In genomic region chr12:111375559-111375958, GRCm38 (mm10) we compare ENCODE assay signal across 8 mouse cellular contexts. TPM values are rescaled to one million over a fixed set of nuclear protein-coding genes. Genes with fewer than 3 reads are reported as not detected.
A peak's percentile ranks its signal among the peaks of the same experiment; 100 is the strongest.
DNase-seq lines count a peak whose midpoint lies in the region; ATAC-seq and TF ChIP-seq lines count a peak whose summit lies in the region.

No protein-coding gene starts in this region.

- no peaks in the 10 kb centered on the region for H3K27me3 ChIP-seq in kidney, adult 2 months (replicated peaks; ENCODE audit: control insufficient read depth, insufficient read depth, low read length)
- no peaks in the 10 kb centered on the region for H3K27me3 ChIP-seq in embryonic facial prominence, embryonic 12.5 days
- H3K27me3 ChIP-seq in hindbrain, embryonic 16.5 days (replicated peaks; ENCODE audit: control insufficient read depth, insufficient read depth, low read length): no peaks in the 10 kb centered on the region
- H3K27me3 ChIP-seq in midbrain, embryonic 16.5 days (ENCODE audit: control insufficient read depth, insufficient read depth, low read depth, low read length): no peaks in the 10 kb centered on the region

- no peaks in the 10 kb centered on the region for H3K36me3 ChIP-seq in kidney, adult 2 months (ENCODE audit: control insufficient read depth, insufficient read depth, low read length)
- H3K36me3 ChIP-seq in embryonic facial prominence, embryonic 12.5 days: no peaks in the 10 kb centered on the region
- no peaks in the 10 kb centered on the region for H3K36me3 ChIP-seq in hindbrain, embryonic 16.5 days (ENCODE audit: control insufficient read depth, insufficient read depth, low read length)
- H3K36me3 ChIP-seq in midbrain, embryonic 16.5 days (ENCODE audit: control insufficient read depth, insufficient read depth, low read length): no peaks in the 10 kb centered on the region

- H3K4me1 ChIP-seq in kidney, adult 2 months (ENCODE audit: control insufficient read depth, insufficient read depth, low read length): peaks cover 25% of the 10 kb centered on the region
- H3K4me1 ChIP-seq in embryonic facial prominence, embryonic 12.5 days: peaks cover 22% of the 10 kb centered on the region
- H3K4me1 ChIP-seq in hindbrain, embryonic 16.5 days (ENCODE audit: control insufficient read depth, insufficient read depth, low read depth, low read length): peaks cover 22% of the 10 kb centered on the region
- H3K4me1 ChIP-seq in midbrain, embryonic 16.5 days (ENCODE audit: control insufficient read depth, insufficient read depth, low read length): peaks cover 36% of the 10 kb centered on the region

- no peak for ATAC-seq in embryonic facial prominence, embryonic 12.5 days (ENCODE audit: insufficient number of reproducible peaks, insufficient read depth, low FRiP score, low TSS enrichment)
- ATAC-seq in hindbrain, embryonic 16.5 days: no peak
- no peak for ATAC-seq in midbrain, embryonic 16.5 days

- H3K9me3 ChIP-seq in embryonic facial prominence, embryonic 12.5 days: no peaks in the 10 kb centered on the region
- no peaks in the 10 kb centered on the region for H3K9me3 ChIP-seq in hindbrain, embryonic 16.5 days (ENCODE audit: control insufficient read depth, low read length)
- H3K9me3 ChIP-seq in midbrain, embryonic 16.5 days (replicated peaks; ENCODE audit: control insufficient read depth, low read length, poor library complexity, severe bottlenecking): no peaks in the 10 kb centered on the region

- TF ChIP-seq POLR2A in kidney, adult 2 months (IDR thresholded peaks at IDR 0.05; ENCODE audit: low read depth, low read length): no peak

- DNase-seq in kidney, adult 2 months: no peak
- DNase-seq in kidney, postnatal 10 days: no peak
- no peak for DNase-seq in spleen, postnatal 36 days (ENCODE audit: low spot score in 2 of 2)
- no peak for DNase-seq in urinary bladder, adult 2 months (ENCODE audit: low spot score)
- DNase-seq in retina, postnatal 1 day: no peak

- 5% methylated on average over 12 of the region's 12 CpGs for WGBS in kidney, adult 2 months
- 62% methylated on average over 12 of the region's 12 CpGs for WGBS in embryonic facial prominence, embryonic 12.5 days
- WGBS in hindbrain, embryonic 16.5 days: 75% methylated on average over 12 of the region's 12 CpGs
- 71% methylated on average over 12 of the region's 12 CpGs for WGBS in midbrain, embryonic 16.5 days

- H3K27ac ChIP-seq in kidney, adult 2 months (ENCODE audit: insufficient read depth, low read depth, low read length): peak overlapping the region; percentile 78
- H3K27ac ChIP-seq in embryonic facial prominence, embryonic 12.5 days: no peak overlapping the region
- H3K27ac ChIP-seq in hindbrain, embryonic 16.5 days (ENCODE audit: low read depth, low read length): no peak overlapping the region
- H3K27ac ChIP-seq in midbrain, embryonic 16.5 days (ENCODE audit: low read length): no peak overlapping the region

- H3K4me3 ChIP-seq in kidney, adult 2 months (ENCODE audit: insufficient read depth, low read depth, low read length): peak overlapping the region; percentile 99
- peak overlapping the region; percentile 98 for H3K4me3 ChIP-seq in embryonic facial prominence, embryonic 12.5 days
- peak overlapping the region; percentile 100 for H3K4me3 ChIP-seq in hindbrain, embryonic 16.5 days (ENCODE audit: low read length)
- peak overlapping the region; percentile 99 for H3K4me3 ChIP-seq in midbrain, embryonic 16.5 days (ENCODE audit: low read depth, low read length)

- H3K9ac ChIP-seq in embryonic facial prominence, embryonic 12.5 days: peak overlapping the region; percentile 93
- H3K9ac ChIP-seq in hindbrain, embryonic 16.5 days (ENCODE audit: low read depth, low read length): peak overlapping the region; percentile 97
- H3K9ac ChIP-seq in midbrain, embryonic 16.5 days (ENCODE audit: low read depth, low read length): peak overlapping the region; percentile 97

- no peak for TF ChIP-seq CTCF in kidney, adult 2 months (conservative IDR thresholded peaks at IDR 0.05; ENCODE audit: insufficient read depth, insufficient read length, low read depth, low read length)

- H3K4me2 ChIP-seq in embryonic facial prominence, embryonic 12.5 days (replicated peaks): peak overlapping the region; percentile 94
- peak overlapping the region; percentile 85 for H3K4me2 ChIP-seq in hindbrain, embryonic 16.5 days (ENCODE audit: low read length)
- H3K4me2 ChIP-seq in midbrain, embryonic 16.5 days (ENCODE audit: low read length): peak overlapping the region; percentile 93

RNA-seq across cellular contexts. Expression of gene Cdc42bpb, which starts 2.0 kb away (rescaled TPM):
- 164 and 208 TPM in 2 replicates for polyA plus RNA-seq in kidney, adult 2 months (2012; rRNA removed)
- polyA plus RNA-seq in embryonic facial prominence, embryonic 12.5 days (2016; fragmentation: Nextera tagmentation; extraction: Ambion mirVana): 35.0 and 41.8 TPM in 2 replicates
- 35.3 and 40.4 TPM in 2 replicates for polyA plus RNA-seq in hindbrain, embryonic 16.5 days (2015; fragmentation: Nextera tagmentation; extraction: Ambion mirVana)
- polyA plus RNA-seq in midbrain, embryonic 16.5 days (2015; fragmentation: Nextera tagmentation; extraction: Ambion mirVana): 39.9 and 40.2 TPM in 2 replicates
- polyA plus RNA-seq in urinary bladder, adult 2 months (2012; rRNA removed): 143 and 148 TPM in 2 replicates

RNA-seq across cellular contexts. Expression of gene Lbhd2, which starts 31.1 kb away (rescaled TPM):
- polyA plus RNA-seq in kidney, adult 2 months (2012; rRNA removed): 0.13 and 0.15 TPM in 2 replicates
- 0.60 and 1.2 TPM in 2 replicates for polyA plus RNA-seq in embryonic facial prominence, embryonic 12.5 days (2016; fragmentation: Nextera tagmentation; extraction: Ambion mirVana)
- 2.5 and 3.3 TPM in 2 replicates for polyA plus RNA-seq in hindbrain, embryonic 16.5 days (2015; fragmentation: Nextera tagmentation; extraction: Ambion mirVana)
- 4.9 and 7.0 TPM in 2 replicates for polyA plus RNA-seq in midbrain, embryonic 16.5 days (2015; fragmentation: Nextera tagmentation; extraction: Ambion mirVana)
- polyA plus RNA-seq in urinary bladder, adult 2 months (2012; rRNA removed): 0.10 TPM in 1 of 2 replicates, not detected in the other

RNA-seq across cellular contexts. Expression of gene Exoc3l4, which starts 41.3 kb away (rescaled TPM):
- 42.9 and 50.5 TPM in 2 replicates for polyA plus RNA-seq in kidney, adult 2 months (2012; rRNA removed)
- 8.0 and 8.9 TPM in 2 replicates for polyA plus RNA-seq in embryonic facial prominence, embryonic 12.5 days (2016; fragmentation: Nextera tagmentation; extraction: Ambion mirVana)
- 2.6 and 2.7 TPM in 2 replicates for polyA plus RNA-seq in hindbrain, embryonic 16.5 days (2015; fragmentation: Nextera tagmentation; extraction: Ambion mirVana)
- 2.0 and 2.1 TPM in 2 replicates for polyA plus RNA-seq in midbrain, embryonic 16.5 days (2015; fragmentation: Nextera tagmentation; extraction: Ambion mirVana)
- polyA plus RNA-seq in urinary bladder, adult 2 months (2012; rRNA removed): 7.8 and 8.4 TPM in 2 replicates
